Mouse (Mus musculus): ENCODE measurements around the gene Ppp1r11. TPM values are rescaled to one million over a fixed set of nuclear protein-coding genes. Genes with fewer than 3 reads are reported as not detected.

Ppp1r11 gene
- total and polyA plus RNA-seq, 2 experiments from 2014 or later, result 54.0 to 143 TPM

DNA sequence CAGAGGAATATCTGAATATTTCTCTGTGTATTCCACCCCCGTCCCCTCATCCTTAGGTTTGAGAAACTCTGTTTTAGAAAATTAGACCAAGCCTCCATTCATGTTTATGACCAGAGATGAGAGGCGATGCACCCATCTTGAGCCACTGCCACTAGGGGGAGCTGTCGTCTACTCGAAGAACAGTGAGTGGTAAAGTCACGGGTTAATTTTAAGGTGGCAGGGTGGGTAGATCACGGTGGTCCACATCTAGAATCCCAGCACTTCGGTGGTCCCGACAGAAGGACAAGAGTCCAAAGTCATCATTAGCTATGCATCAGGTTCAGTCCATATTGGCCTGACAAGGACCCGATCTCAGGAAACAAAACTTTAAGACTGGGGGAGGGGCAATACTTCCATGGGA, 36.5 kb downstream of the Ppp1r11 start:
- no peak overlapping the region for H3K4me2 ChIP-seq (ENCODE audit: low read depth, low read length, poor library complexity, severe bottlenecking)
- no peak for ATAC-seq (ENCODE audit: low FRiP score)

DNA sequence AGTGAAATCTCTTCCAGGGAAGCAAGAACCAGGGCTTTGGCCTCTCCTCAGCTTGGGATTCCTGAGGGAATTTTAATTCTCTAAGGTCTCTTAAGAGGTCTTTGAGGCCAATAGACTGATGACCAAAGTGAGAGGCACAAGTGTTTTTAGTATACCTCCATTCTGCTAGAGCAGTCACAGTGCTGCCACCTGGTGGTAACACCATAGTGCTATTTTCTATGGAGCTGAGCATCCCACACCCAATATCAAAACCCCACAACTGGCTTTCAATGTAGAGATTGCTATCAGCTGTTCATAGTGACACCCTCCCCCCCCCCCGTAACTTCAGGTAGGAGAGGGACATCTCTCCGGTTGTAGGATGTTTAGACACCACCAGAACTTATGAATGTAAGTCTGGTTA, 37.4 kb downstream of the Ppp1r11 start:
- Histone ChIP-seq H3K27me3 (ENCODE audit: insufficient read depth, low read length) (no peaks in the 10 kb centered on the region), H3K4me1 (ENCODE audit: insufficient read depth, low read length) (no peaks in the 10 kb centered on the region), H3K27ac (ENCODE audit: low read depth, low read length) (no peak overlapping the region), H3K36me3 (ENCODE audit: insufficient read depth, low read length) (no peaks in the 10 kb centered on the region), H3K9me3 (ENCODE audit: low read length) (no peaks in the 10 kb centered on the region), H3K4me2 (ENCODE audit: low read depth, low read length, poor library complexity, severe bottlenecking) (no peak overlapping the region), H3K4me3 (ENCODE audit: low read depth, low read length) (no peak overlapping the region), H3K9ac (replicated peaks; ENCODE audit: low read length, poor library complexity, severe bottlenecking) (no peak overlapping the region)
- ATAC-seq (ENCODE audit: low FRiP score) (no peak), DNase-seq (ENCODE audit: low spot score) (peak; percentile 77)
- WGBS, result 11% methylated on average over 2 of the region's 2 CpGs
- peak; percentile 79 for TF ChIP-seq CTCF (IDR thresholded peaks at IDR 0.05)

More for the DNA sequence above, 36.5 kb downstream of the Ppp1r11 start:
- Histone ChIP-seq H3K9ac (replicated peaks; ENCODE audit: low read length, poor library complexity, severe bottlenecking) (no peak overlapping the region), H3K27ac (ENCODE audit: low read depth, low read length) (no peak overlapping the region), H3K27me3 (ENCODE audit: insufficient read depth, low read length) (no peaks in the 10 kb centered on the region), H3K4me1 (ENCODE audit: insufficient read depth, low read length) (no peaks in the 10 kb centered on the region), H3K4me3 (ENCODE audit: low read depth, low read length) (no peak overlapping the region), H3K36me3 (ENCODE audit: insufficient read depth, low read length) (no peaks in the 10 kb centered on the region), H3K9me3 (ENCODE audit: low read length) (no peaks in the 10 kb centered on the region)
- TF ChIP-seq CTCF (IDR thresholded peaks at IDR 0.05), result peak; percentile 76
- WGBS, result 12% methylated on average over 9 of the region's 9 CpGs
- DNase-seq (ENCODE audit: low spot score), result peak; percentile 43

DNA sequence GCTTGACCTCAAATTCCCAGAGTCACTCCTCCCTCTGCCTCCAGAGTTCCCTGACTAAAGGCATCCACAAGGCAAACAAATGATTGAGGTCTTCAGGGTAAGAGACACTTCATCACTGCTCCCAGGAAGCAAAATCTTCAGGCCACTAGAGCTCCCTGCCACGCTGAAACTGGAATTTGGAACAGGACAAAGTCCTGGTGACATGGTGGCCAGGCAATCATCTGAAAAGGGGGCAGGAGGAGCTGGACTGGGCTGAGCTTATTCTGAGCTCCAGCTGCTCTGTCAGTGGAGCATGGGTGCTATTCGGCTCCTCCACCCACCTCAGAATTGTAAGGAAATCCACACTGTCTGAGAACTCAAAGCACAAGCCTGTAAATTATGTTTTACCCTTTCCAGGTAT, 39.5 kb downstream of the Ppp1r11 start:
- Histone ChIP-seq H3K4me3 (ENCODE audit: low read depth, low read length) (no peak overlapping the region), H3K27me3 (ENCODE audit: insufficient read depth, low read length) (no peaks in the 10 kb centered on the region), H3K27ac (ENCODE audit: low read depth, low read length) (no peak overlapping the region), H3K4me2 (ENCODE audit: low read depth, low read length, poor library complexity, severe bottlenecking) (no peak overlapping the region), H3K4me1 (ENCODE audit: insufficient read depth, low read length) (no peaks in the 10 kb centered on the region), H3K36me3 (ENCODE audit: insufficient read depth, low read length) (no peaks in the 10 kb centered on the region), H3K9me3 (ENCODE audit: low read length) (no peaks in the 10 kb centered on the region), H3K9ac (replicated peaks; ENCODE audit: low read length, poor library complexity, severe bottlenecking) (no peak overlapping the region)
- ATAC-seq (ENCODE audit: low FRiP score) (no peak), DNase-seq (ENCODE audit: low spot score) (no peak)
- WGBS, result 60% methylated on average over 2 of the region's 2 CpGs
- TF ChIP-seq CTCF (IDR thresholded peaks at IDR 0.05), result no peak

DNA sequence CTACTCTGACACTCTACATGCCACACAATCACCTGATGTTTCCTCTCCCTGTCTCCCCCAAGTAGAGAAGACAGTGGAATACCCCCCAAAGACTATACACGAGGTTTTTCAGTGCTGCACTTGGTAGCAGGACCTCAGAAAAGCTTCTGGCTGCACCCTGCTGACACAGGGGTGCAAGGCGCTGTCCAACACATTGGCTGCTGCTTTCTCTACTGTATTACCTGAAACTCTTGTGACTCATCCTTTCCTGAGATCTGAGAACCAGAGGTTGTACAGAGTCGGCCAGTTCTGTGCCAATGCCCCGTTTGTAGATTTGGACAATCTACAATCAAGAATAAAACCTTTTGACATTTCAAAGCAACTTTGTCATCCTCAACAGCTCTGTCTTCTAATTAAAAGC, 41.7 kb downstream of the Ppp1r11 start:
- Histone ChIP-seq H3K4me1 (ENCODE audit: insufficient read depth, low read length) (no peaks in the 10 kb centered on the region), H3K27me3 (ENCODE audit: insufficient read depth, low read length) (no peaks in the 10 kb centered on the region), H3K27ac (ENCODE audit: low read depth, low read length) (no peak overlapping the region), H3K4me2 (ENCODE audit: low read depth, low read length, poor library complexity, severe bottlenecking) (no peak overlapping the region), H3K36me3 (ENCODE audit: insufficient read depth, low read length) (no peaks in the 10 kb centered on the region), H3K9me3 (ENCODE audit: low read length) (no peaks in the 10 kb centered on the region), H3K4me3 (ENCODE audit: low read depth, low read length) (no peak overlapping the region), H3K9ac (replicated peaks; ENCODE audit: low read length, poor library complexity, severe bottlenecking) (no peak overlapping the region)
- TF ChIP-seq CTCF (IDR thresholded peaks at IDR 0.05), result no peak
- no peak for DNase-seq (ENCODE audit: low spot score)
- 68% methylated on average over 4 of the region's 4 CpGs for WGBS
- no peak for ATAC-seq (ENCODE audit: low FRiP score)

DNA sequence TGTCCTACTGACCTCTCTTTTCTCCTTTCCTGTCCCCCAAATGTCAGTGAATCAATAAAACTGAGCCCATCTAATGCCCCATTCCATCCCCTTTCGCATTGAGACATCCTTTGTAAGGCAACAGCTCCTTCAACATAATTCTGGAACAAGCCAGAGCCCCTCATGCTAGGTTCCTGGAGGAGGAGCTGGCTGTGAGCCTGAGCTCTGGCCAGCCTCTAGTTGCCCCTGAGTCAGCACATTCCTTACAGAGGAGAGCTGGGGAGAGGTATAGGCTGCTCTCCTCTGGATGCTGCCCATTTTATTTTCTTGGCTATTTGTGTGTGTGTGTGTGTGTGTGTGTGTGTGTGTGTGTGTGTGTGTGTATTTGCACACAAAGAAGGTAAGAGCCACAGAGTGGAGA, 43.3 kb downstream of the Ppp1r11 start:
- H3K9me3 ChIP-seq (ENCODE audit: low read length), result no peaks in the 10 kb centered on the region
- no peaks in the 10 kb centered on the region for H3K4me1 ChIP-seq (ENCODE audit: insufficient read depth, low read length)
- no peak for ATAC-seq (ENCODE audit: low FRiP score)
- no peaks in the 10 kb centered on the region for H3K36me3 ChIP-seq (ENCODE audit: insufficient read depth, low read length)
- DNase-seq (ENCODE audit: low spot score), result no peak
- H3K9ac ChIP-seq (replicated peaks; ENCODE audit: low read length, poor library complexity, severe bottlenecking), result no peak overlapping the region
- no peaks in the 10 kb centered on the region for H3K27me3 ChIP-seq (ENCODE audit: insufficient read depth, low read length)
- no peak overlapping the region for H3K4me3 ChIP-seq (ENCODE audit: low read depth, low read length)
- no peak overlapping the region for H3K27ac ChIP-seq (ENCODE audit: low read depth, low read length)
- no peak overlapping the region for H3K4me2 ChIP-seq (ENCODE audit: low read depth, low read length, poor library complexity, severe bottlenecking)
- WGBS, result 50% methylated on average over 1 of the region's 1 CpGs
- no peak for TF ChIP-seq CTCF (IDR thresholded peaks at IDR 0.05)

DNA sequence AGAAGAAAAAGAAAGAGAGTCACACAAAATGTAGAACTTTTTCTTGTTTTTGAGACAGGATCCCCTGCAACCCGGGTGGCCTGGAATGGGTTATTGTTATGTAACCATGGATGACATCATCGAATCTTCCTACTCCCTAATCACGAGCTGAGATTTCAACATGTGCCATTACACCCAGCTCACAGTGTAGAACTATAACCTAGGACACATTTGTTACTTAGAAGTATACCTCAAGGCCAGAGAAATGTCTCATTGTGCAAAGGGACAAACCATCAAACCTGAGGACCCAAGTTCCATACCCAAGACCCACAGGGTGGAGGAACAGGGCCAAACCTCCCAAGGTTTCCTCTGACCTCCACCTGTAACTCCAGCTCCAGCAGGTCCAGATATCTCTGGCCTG, 47.9 kb downstream of the Ppp1r11 start:
- DNase-seq (ENCODE audit: low spot score), result no peak
- H3K4me2 ChIP-seq (ENCODE audit: low read depth, low read length, poor library complexity, severe bottlenecking), result no peak overlapping the region
- no peak for ATAC-seq (ENCODE audit: low FRiP score)
- no peak overlapping the region for H3K27ac ChIP-seq (ENCODE audit: low read depth, low read length)
- no peaks in the 10 kb centered on the region for H3K27me3 ChIP-seq (ENCODE audit: insufficient read depth, low read length)
- no peak overlapping the region for H3K4me3 ChIP-seq (ENCODE audit: low read depth, low read length)
- no peaks in the 10 kb centered on the region for H3K36me3 ChIP-seq (ENCODE audit: insufficient read depth, low read length)
- no peaks in the 10 kb centered on the region for H3K9me3 ChIP-seq (ENCODE audit: low read length)
- 66% methylated on average over 3 of the region's 3 CpGs for WGBS
- no peak for TF ChIP-seq CTCF (IDR thresholded peaks at IDR 0.05)
- no peak overlapping the region for H3K9ac ChIP-seq (replicated peaks; ENCODE audit: low read length, poor library complexity, severe bottlenecking)
- H3K4me1 ChIP-seq (ENCODE audit: insufficient read depth, low read length), result no peaks in the 10 kb centered on the region

All from midbrain, postnatal 0 days (tissue).